Comparison of ENCODE assay signal across 9 mouse cellular contexts in the genomic region with DNA sequence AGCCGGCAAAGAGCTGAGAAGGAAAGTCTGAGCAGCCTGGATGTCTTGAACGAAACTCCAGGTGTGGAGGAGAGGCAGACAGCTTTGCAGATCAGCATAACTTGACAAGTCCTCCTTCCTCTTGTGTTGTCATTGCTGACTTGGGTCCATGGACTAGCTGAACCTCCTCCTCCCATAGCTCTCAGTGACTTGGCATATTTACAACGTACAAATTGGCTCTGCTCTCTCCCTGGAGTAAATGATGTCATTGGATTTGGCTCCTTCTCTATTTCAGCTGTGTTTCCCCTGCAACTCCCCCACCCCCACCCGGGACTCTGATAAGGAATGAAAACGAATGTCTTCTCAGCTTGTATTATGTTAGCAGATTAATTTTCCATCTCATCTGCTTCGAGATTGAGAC. TPM values are rescaled to one million over a fixed set of nuclear protein-coding genes. Genes with fewer than 3 reads are reported as not detected.
DNase-seq lines count a peak whose midpoint lies in the region; ATAC-seq and TF ChIP-seq lines count a peak whose summit lies in the region.
"Had no signal": no experiment of that assay in that cellular context is flagged by ENCODE, and none has a peak within 500 bp of the region (broad histone marks: within the 10 kb centered on the region; RNA-seq: fewer than 3 reads in every experiment).

No protein-coding gene starts in this region.

- no peaks in the 10 kb centered on the region for H3K4me1 ChIP-seq in hindbrain, postnatal 0 days (ENCODE audit: insufficient read depth, low read length)
- peaks cover 5% of the 10 kb centered on the region; the same call in 1 of the 2 replicates for H3K4me1 ChIP-seq in hindbrain, embryonic 10.5 days (replicated peaks)
- H3K4me1 ChIP-seq in kidney, embryonic 14.5 days (ENCODE audit: control insufficient read depth, insufficient read depth, low read length) = peaks cover 10% of the 10 kb centered on the region; the same call in 1 of the 2 replicates
- peaks cover 6% of the 10 kb centered on the region; the same call in 1 of the 2 replicates for H3K4me1 ChIP-seq in liver, embryonic 11.5 days (replicated peaks; ENCODE audit: control insufficient read depth, insufficient read depth, low read length)
- H3K4me1 ChIP-seq: midbrain, embryonic 12.5 days had no signal

- H3K9ac ChIP-seq in hindbrain, postnatal 0 days (replicated peaks; ENCODE audit: low read length) = no peak overlapping the region
- H3K9ac ChIP-seq in kidney, embryonic 14.5 days (ENCODE audit: low read depth, low read length) = no peak overlapping the region
- no peak overlapping the region for H3K9ac ChIP-seq in liver, embryonic 11.5 days (ENCODE audit: low read depth, low read length)
- H3K9ac ChIP-seq: midbrain, embryonic 12.5 days had no signal

- peak; percentile 47; the same call in 1 of the 2 replicates for ATAC-seq in hindbrain, postnatal 0 days
- ATAC-seq in kidney, embryonic 14.5 days (ENCODE audit: low FRiP score, low TSS enrichment) = peak; percentile 79
- ATAC-seq in liver, embryonic 11.5 days (replicated peaks; ENCODE audit: low FRiP score) = no peak

- 49% methylated on average over 6 of the region's 6 CpGs for WGBS in hindbrain, postnatal 0 days
- 78% methylated on average over 6 of the region's 6 CpGs for WGBS in hindbrain, embryonic 10.5 days
- WGBS in kidney, embryonic 14.5 days = 15% methylated on average over 6 of the region's 6 CpGs
- 47% methylated on average over 6 of the region's 6 CpGs for WGBS in liver, embryonic 11.5 days

- no peak overlapping the region for H3K4me2 ChIP-seq in hindbrain, postnatal 0 days (ENCODE audit: low read depth, low read length)
- H3K4me2 ChIP-seq in kidney, embryonic 14.5 days (replicated peaks; ENCODE audit: low read depth, low read length) = 0 out of 2 replicates have a peak overlapping the region, but pooled peaks have one; percentile 4
- no peak overlapping the region for H3K4me2 ChIP-seq in liver, embryonic 11.5 days
- H3K4me2 ChIP-seq: midbrain, embryonic 12.5 days had no signal

- no peak for TF ChIP-seq CTCF in hindbrain, postnatal 0 days (IDR thresholded peaks at IDR 0.05; ENCODE audit: low read depth)

- DNase-seq in hindbrain, postnatal 0 days (ENCODE audit: low spot score) = peak; percentile 48
- no peak for DNase-seq in hindbrain, embryonic 10.5 days (ENCODE audit: low spot score)
- peak; percentile 30 for DNase-seq in Muller cell, postnatal 12 days (ENCODE audit: inconsistent ontology term)
- peak; percentile 11 to 20 for DNase-seq in gastrocnemius, adult 8-10 months (ENCODE audit: low spot score in 2 of 2)
- DNase-seq in frontal cortex, adult 2 months (ENCODE audit: extremely low spot score in 1 of 2, low spot score in 1 of 2) = no peak
- no peak for DNase-seq in thymus, postnatal 0 days (ENCODE audit: low spot score)
- no peak for DNase-seq in liver, embryonic 11.5 days (ENCODE audit: low spot score)

- H3K27ac ChIP-seq in hindbrain, postnatal 0 days = no peak overlapping the region
- H3K27ac ChIP-seq in hindbrain, embryonic 10.5 days = no peak overlapping the region
- H3K27ac ChIP-seq in kidney, embryonic 14.5 days (ENCODE audit: low read depth, low read length) = 0 out of 2 replicates have a peak overlapping the region, but pooled peaks have one; percentile 6
- H3K27ac ChIP-seq in liver, embryonic 11.5 days (ENCODE audit: low read depth, low read length) = no peak overlapping the region
- H3K27ac ChIP-seq: midbrain, embryonic 12.5 days had no signal

- H3K9me3 ChIP-seq in hindbrain, postnatal 0 days (ENCODE audit: low read length) = no peaks in the 10 kb centered on the region
- H3K9me3 ChIP-seq in hindbrain, embryonic 10.5 days = no peaks in the 10 kb centered on the region
- H3K9me3 ChIP-seq in kidney, embryonic 14.5 days (ENCODE audit: control insufficient read depth, low read length) = no peaks in the 10 kb centered on the region
- no peaks in the 10 kb centered on the region for H3K9me3 ChIP-seq in liver, embryonic 11.5 days (ENCODE audit: control insufficient read depth, low read length)
- H3K9me3 ChIP-seq: midbrain, embryonic 12.5 days had no signal

- H3K27me3 ChIP-seq in hindbrain, postnatal 0 days (ENCODE audit: insufficient read depth, low read length) = no peaks in the 10 kb centered on the region
- no peaks in the 10 kb centered on the region for H3K27me3 ChIP-seq in hindbrain, embryonic 10.5 days (ENCODE audit: insufficient read depth, poor library complexity, severe bottlenecking)
- H3K27me3 ChIP-seq in kidney, embryonic 14.5 days (ENCODE audit: control insufficient read depth, insufficient read depth, low read length) = no peaks in the 10 kb centered on the region
- H3K27me3 ChIP-seq in liver, embryonic 11.5 days (replicated peaks; ENCODE audit: control insufficient read depth, insufficient read depth, low read length) = no peaks in the 10 kb centered on the region
- H3K27me3 ChIP-seq: midbrain, embryonic 12.5 days had no signal

- H3K36me3 ChIP-seq in hindbrain, postnatal 0 days (ENCODE audit: insufficient read depth, low read length) = no peaks in the 10 kb centered on the region
- H3K36me3 ChIP-seq in hindbrain, embryonic 10.5 days = no peaks in the 10 kb centered on the region
- no peaks in the 10 kb centered on the region for H3K36me3 ChIP-seq in kidney, embryonic 14.5 days (ENCODE audit: control insufficient read depth, insufficient read depth, low read length)
- H3K36me3 ChIP-seq in liver, embryonic 11.5 days (ENCODE audit: control insufficient read depth, insufficient read depth, low read length) = no peaks in the 10 kb centered on the region
- H3K36me3 ChIP-seq: midbrain, embryonic 12.5 days had no signal

- H3K4me3 ChIP-seq in hindbrain, postnatal 0 days (ENCODE audit: low read length) = no peak overlapping the region
- no peak overlapping the region for H3K4me3 ChIP-seq in hindbrain, embryonic 10.5 days
- no peak overlapping the region for H3K4me3 ChIP-seq in kidney, embryonic 14.5 days (ENCODE audit: low read length)
- no peak overlapping the region for H3K4me3 ChIP-seq in liver, embryonic 11.5 days (ENCODE audit: low read depth, low read length)
- H3K4me3 ChIP-seq: midbrain, embryonic 12.5 days had no signal

RNA-seq across cellular contexts. Expression of a gene that starts 30.7 kb away (rescaled TPM):
- 64.1 and 81.6 TPM in 2 replicates for total RNA-seq in hindbrain, postnatal 0 days (2014; rRNA removed)
- polyA plus RNA-seq in hindbrain, postnatal 0 days (2015; fragmentation: Nextera tagmentation; extraction: Ambion mirVana) = 23.6 and 26.6 TPM in 2 replicates
- 90.4 and 99.2 TPM in 2 replicates for polyA plus RNA-seq in hindbrain, embryonic 10.5 days (2016; fragmentation: Nextera tagmentation; extraction: Ambion mirVana)
- total RNA-seq in gastrocnemius, adult 8-10 months (2022) = 10 to 100 TPM; 18.4 to 36.6 (median 23.6) TPM
- 129 and 158 TPM in 2 replicates for polyA plus RNA-seq in kidney, embryonic 14.5 days (2014; fragmentation: Nextera tagmentation; extraction: Ambion mirVana)
- 66.0 and 67.7 TPM in 2 replicates for polyA plus RNA-seq in frontal cortex, adult 2 months (2012; rRNA removed)
- 34.2 and 39.1 TPM in 2 replicates for polyA plus RNA-seq in thymus, postnatal 0 days (2015; fragmentation: Nextera tagmentation; extraction: Ambion mirVana)
- 171 and 175 TPM in 2 replicates for polyA plus RNA-seq in liver, embryonic 11.5 days (2014; fragmentation: Nextera tagmentation; extraction: Ambion mirVana)

Comparison
In these comparisons a context has a peak if more than half of its experiments do, and no peak if none do; other contexts are left out.
1. DNase-seq: peak in hindbrain, postnatal 0 days (single experiment), Muller cell, postnatal 12 days (single experiment) and gastrocnemius, adult 8-10 months (2 of 2); none in hindbrain, embryonic 10.5 days (single experiment), frontal cortex, adult 2 months (0 of 2), thymus, postnatal 0 days (single experiment) and liver, embryonic 11.5 days (single experiment).